Mouse (Mus musculus) Muller cell, postnatal 12 days (primary cell): ENCODE results near the gene Batf2.
"Not testable (repeated sequence)": the region's sequence is repeated elsewhere in the genome, so short reads cannot be mapped to it uniquely, and the experiment has no call there.

Experiments used
- DNase-seq: peaks from one replicate; pipeline ENCODE4 v3.0.0-alpha.2; 2015; ENCODE audit errors: inconsistent ontology term

Batf2 gene

DNA sequence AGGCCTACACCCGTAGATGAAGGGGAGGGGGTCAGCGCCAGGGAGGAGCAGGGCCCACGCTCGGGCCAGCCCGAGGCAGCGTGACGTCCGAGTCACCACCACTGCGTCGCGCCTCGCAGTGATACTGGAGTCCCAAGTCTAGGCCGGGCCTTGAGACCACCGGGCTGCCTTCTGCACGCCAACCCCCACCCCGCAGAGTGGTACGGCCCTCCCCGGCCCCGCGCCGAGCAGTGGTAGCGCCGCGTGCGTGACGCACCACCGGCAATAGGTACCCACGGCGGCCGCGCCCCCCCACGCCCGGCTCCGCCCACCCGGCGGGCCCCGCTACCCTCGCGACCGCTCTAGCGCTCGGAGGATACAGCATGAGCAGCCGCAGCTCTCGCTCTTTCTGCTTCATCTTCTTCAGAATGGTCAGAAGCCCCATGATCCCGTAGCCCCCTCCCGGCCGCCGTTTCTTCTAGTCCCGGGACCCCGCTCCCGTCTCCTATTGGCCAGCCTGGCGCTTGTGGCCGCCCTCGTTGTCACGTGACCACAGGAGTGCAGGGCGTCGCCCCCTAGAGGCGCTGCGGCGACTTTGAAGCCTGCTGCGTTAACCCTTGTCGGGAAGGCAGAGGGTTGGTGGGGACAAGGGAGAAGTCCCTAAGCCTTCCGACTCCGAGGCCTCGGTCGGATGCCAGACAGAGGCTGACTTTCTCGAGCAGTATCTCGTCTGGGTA, at the start of gene Batf2:
Gene Batf2 (plus strand): TSS at position 306 of the 716 bp plus-strand sequence.
- peak; percentile 98 for DNase-seq

DNA sequence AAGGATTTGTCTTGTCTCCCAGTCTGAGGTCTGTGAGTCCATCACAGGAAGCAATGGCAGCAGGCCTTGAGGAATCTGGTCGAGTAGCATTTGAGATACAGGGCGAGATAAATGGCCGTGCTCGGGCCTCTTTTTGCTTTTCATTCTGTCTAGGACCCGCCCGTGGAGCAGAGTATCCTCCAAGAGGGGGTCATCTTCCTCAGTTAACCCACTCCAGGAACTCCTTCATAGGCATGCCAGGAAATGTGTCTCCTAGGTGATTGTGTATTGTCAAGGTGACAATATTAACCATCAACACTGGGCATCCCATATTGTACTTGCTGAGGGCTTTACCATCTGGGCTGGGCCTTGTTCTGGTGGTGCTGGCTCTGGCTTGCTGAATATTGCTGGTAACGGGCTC, 46.7 kb upstream of the Batf2 start, which contains the start of gene AC131692.1:
Gene AC131692.1 (plus strand): TSS at position 301 of the 400 bp plus-strand sequence.
- DNase-seq: no peak

- no peak for DNase-seq
Measured at GRCm38 (mm10) chr19:6097847-6098246, 42.9 kb upstream of the Batf2 start.

GRCm38 (mm10) chr19:6101186-6101585, 39.6 kb upstream of the Batf2 start:
- DNase-seq: no peak

GRCm38 (mm10) chr19:6102169-6102853, 38.5 kb upstream of the Batf2 start:
- no peak for DNase-seq

GRCm38 (mm10) chr19:6104476-6104875, 36.3 kb upstream of the Batf2 start:
- no peak for DNase-seq

GRCm38 (mm10) chr19:6105586-6105985, 35.2 kb upstream of the Batf2 start, which contains the start of gene Naaladl1:
Gene Naaladl1, plus strand, starts transcription at chr19:6105782.
- no peak for DNase-seq

DNA sequence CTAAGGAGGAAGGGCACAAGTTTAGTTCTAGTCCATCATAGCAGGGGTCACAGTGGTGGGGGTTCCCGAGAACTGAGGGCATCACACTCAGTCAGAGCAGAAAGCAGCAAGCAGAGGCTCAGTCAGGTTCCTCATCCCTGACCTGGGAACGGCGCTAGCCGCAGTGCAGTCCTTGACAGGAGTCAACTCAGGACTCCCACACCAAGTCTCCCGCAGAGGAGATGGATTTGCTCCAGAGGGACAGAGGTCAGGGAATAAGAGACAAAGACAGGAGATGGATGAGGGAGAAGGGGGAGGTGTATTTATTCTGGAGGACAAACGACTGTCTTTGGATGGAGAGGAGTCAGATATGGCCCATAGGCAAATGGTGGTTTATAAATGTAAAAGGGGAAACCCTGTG, 27.7 kb upstream of the Batf2 start:
- DNase-seq: no peak

- no peak for DNase-seq
Measured at GRCm38 (mm10) chr19:6116113-6116850, 24.5 kb upstream of the Batf2 start.

DNA sequence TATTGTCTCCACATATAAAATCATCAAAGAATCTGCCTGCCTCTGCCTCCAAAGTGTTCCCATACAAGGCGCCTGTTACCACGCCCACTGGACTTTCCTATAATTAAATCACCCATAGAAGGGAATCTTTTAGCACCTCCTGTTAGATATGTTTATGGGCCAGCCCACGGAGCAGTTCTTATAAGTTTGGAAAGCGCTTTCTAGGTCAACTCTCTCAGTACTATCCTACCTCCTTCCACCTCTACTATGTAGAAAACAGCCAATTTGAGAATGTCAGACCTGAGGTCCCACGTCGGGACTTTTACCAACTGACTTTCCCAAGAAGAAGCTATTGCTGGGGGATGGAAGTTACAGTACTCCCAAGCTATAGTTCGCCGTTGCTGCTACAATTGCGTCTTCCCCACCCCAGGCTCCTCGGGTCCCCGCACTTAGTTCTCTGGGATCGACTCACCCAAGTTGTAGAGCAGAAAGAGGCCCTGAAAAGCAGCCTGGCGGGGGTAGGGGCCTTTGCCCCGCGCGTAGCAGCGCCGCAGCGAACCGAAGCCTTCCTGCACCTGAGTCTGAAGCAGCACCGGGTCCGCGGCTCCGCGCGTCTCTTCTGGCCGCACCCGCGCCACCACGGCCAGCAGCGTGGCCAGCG, 23.3 kb upstream of the Batf2 start:
- DNase-seq: peak; percentile 29

DNA sequence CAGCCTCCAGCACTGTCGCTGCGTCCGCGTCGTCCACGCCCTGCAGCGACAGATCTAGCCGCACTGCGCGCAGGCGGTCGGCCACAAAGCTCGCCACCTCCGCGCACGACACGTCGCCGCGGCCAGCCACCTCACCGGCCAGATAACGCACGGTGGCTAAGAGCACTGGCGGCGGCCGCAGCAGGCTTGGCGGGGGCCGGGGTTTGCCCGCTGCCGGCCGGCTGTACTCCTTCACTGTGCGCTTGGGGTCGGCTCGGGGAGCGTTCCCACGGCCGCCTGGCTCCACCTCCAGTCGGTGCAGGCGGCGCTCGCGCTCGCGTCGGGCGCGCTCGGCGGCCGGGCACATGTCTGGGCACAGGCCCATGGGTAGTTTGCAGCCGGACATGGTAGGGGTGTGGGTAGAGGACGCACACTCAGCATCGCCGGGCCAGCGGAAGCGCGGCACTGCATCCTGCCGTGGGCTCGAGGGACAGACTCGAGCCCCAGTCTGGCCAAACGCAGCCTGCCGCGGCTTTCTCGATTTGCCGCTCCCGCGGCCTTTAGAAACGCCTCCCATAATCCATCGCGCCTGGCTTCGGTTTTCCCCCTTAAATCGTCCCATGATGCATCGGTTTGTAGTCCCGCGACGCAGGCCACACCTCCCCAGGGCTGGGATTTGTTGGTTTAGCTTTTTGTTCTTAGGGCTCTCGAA, 22.7 kb upstream of the Batf2 start, which contains the start of gene Sac3d1:
Gene Sac3d1 (minus strand): TSS at position 665 of the 691 bp plus-strand sequence.
- DNase-seq: peak; percentile 94

- no peak for DNase-seq
Measured at GRCm38 (mm10) chr19:6118677-6119185, 22.1 kb upstream of the Batf2 start.

DNA sequence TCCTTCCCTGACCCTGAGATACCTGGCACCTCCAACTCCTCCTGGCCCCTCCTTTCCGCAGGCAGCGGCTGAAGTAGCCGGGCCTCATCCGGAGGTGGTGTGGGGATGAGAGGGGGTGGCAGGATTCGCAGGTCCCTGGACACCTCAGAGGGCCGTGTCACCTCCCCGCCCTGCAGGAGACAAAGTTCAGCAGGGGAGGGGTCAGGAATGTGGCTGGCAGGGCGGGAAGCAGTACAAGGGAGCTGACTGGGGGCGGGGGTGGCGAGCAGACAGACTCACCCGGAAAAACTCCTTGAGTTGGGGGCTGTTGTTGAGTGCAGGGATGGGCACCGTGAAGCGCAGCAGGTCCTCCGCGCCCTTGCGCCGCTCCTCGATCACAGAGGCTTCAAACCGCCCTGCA, 19.0 kb upstream of the Batf2 start:
- DNase-seq: no peak

DNA sequence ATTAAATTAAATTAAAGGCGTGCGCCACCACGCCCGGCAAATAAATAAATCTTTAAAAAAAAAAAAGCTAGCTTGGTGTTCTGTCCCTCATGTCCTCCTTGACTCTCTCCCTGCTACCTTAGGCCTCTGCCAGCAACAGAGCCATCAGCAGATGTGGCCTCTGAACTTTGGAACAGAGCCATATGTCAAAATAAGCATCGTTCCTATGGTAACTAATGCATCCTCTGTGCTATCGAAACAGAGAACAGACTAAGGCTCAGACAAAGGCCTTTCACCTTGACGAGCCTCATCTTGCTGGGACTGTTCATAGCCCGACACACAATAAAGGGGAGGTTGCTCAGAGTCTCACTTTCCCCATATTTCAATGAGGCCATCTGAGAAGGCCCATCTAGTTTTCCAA, 17.5 kb upstream of the Batf2 start:
- no peak for DNase-seq

DNA sequence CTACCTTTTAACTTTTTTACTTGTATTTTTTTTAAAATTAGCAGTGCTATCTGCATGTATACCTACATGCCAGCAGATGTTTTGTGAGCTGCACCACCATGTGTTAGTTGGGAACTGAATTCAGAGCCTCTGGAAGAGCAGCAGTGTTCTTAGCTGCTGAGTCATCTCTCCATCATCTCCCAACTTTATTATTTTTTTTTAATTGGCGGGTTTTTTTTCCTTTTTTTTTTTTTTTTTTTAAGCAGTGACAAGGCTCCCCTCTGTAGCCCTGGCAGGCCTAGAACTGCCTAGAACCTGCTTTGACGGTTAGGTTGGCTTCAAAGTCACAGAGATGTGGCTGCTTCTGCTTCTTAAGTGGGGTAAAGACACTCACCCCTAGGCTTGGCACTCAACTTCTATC, 15.9 kb upstream of the Batf2 start:
- DNase-seq: no peak

- DNase-seq: no peak
Measured at GRCm38 (mm10) chr19:6126289-6126688, 14.5 kb upstream of the Batf2 start.

DNA sequence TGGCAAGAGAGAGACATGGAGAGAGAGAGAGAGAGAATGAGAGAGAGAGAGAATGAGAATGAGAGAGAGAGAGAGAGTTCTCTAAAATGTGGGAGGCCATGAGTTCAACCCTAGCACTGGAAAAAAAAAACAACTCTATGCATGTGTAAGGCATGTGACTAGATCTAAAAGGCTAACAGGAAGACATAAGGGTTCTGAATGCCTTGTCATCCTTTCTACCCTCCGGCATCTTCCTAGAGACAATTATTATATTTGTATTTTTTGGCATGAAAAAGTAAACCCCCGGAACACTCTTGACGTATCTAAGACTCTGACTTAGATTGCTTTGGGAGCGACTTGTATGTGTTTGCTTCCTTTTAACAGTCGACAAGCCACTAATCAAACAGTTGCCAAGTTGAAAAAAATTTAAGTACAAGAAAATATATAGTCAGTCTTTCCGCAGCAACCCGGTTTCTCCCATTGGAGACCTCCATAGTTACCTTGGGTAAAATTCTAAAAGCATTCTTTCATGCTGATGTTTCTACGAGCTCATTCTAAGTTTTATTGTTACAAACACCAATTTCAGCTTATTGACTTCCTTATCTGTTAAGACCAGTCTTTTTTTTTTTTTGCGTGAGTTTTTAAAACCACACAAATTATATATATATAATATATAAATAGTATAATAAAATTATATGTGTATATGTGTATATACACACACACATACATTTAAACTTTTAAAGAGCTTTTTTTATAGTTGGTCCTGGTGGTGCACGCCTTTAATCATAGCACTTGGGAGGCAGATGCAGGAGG, 13.8 kb upstream of the Batf2 start:
- DNase-seq: no peak

- DNase-seq: peak; percentile 96
Measured at GRCm38 (mm10) chr19:6127760-6128341, 12.9 kb upstream of the Batf2 start, which contains the start of gene Snx15. Gene Snx15, minus strand, starts transcription at chr19:6128304.

DNA sequence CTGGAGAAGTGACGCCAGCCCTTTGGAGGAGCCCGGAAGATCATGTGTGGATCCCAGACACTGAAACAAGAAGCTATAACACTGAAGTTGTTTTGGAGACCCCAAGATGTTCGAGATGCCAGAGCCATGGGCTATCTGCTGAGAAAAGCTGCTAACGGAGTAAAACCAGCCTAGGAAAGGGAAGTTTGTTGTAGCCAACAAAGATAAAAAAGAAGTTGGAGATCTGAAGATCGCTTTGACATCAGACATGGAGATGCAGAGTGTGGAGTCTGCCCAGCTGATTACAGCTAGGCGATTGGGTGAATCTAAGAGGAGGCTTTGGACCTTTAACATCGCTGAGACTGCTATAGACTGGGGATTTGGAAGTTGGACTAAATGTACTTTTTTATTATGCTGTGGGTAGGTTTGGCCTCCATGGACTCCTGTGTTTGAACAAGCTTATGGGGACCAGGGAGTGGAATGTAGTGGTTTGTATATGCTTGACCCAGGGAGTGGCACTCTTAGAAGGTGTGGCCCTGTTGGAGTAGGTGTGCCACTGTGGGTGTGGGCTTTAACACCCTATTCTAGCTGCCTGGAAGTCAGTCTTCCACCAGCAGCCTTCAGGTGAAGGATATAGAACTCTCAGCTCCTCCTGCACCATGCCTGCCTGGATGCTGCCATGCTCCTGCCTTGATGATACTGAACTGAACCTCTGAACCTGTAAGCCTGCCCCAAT, 10.2 kb upstream of the Batf2 start:
- DNase-seq: not testable (repeated sequence)
